Comparison of ENCODE assay signal across 9 mouse cellular contexts in genomic region chr3:87795336-87796277, GRCm38 (mm10). TPM values are rescaled to one million over a fixed set of nuclear protein-coding genes. Genes with fewer than 3 reads are reported as not detected.
DNase-seq lines count a peak whose midpoint lies in the region; ATAC-seq lines count a peak whose summit lies in the region.
"Had no signal": no experiment of that assay in that cellular context is flagged by ENCODE, and none has a peak within 500 bp of the region (broad histone marks: within the 10 kb centered on the region; RNA-seq: fewer than 3 reads in every experiment).

No protein-coding gene starts in this region.

- intact Hi-C loops in left cerebral cortex, postnatal 25 days (cut with DNase I): loop anchor here (1.0 kb wide), 1 partner anchor 21 kb away; no protein-coding TSS in a partner anchor

- H3K4me3 ChIP-seq in hindbrain, embryonic 14.5 days (replicated peaks; ENCODE audit: low read length): peak overlapping the region; percentile 29

- no peaks in the 10 kb centered on the region for H3K36me3 ChIP-seq in hindbrain, embryonic 14.5 days (replicated peaks; ENCODE audit: control insufficient read depth, insufficient read depth)

- peaks cover 25% of the 10 kb centered on the region; the same call in 1 of the 2 replicates for H3K4me1 ChIP-seq in hindbrain, embryonic 14.5 days (replicated peaks; ENCODE audit: control insufficient read depth, insufficient read depth, low read length)

- no peaks in the 10 kb centered on the region for H3K9me3 ChIP-seq in hindbrain, embryonic 14.5 days (ENCODE audit: control insufficient read depth, low read length)

- DNase-seq in layer of hippocampus, adult 11-12 months (ENCODE audit: low spot score): peak; percentile 46
- no peak for DNase-seq in layer of hippocampus, adult 9-10 months (ENCODE audit: low spot score)
- DNase-seq in cerebellum, adult 8-10 months: peak; percentile 37
- DNase-seq in forelimb bud, embryonic 11.5 days (ENCODE audit: low read depth, low spot score): peak; percentile 69
- DNase-seq in hindbrain, embryonic 14.5 days (ENCODE audit: low spot score): peak; percentile 71
- peak; percentile 19 to 38 for DNase-seq in left cerebral cortex, postnatal 25 days (ENCODE audit: low spot score in 2 of 2)
- DNase-seq in skeletal muscle tissue, adult 2 months (ENCODE audit: low read depth, low spot score): peak; percentile 20

- no peak overlapping the region for H3K27ac ChIP-seq in hindbrain, embryonic 14.5 days

- H3K27me3 ChIP-seq in hindbrain, embryonic 14.5 days (ENCODE audit: control insufficient read depth, insufficient read depth, low read length): peaks cover 95% of the 10 kb centered on the region

- 15% methylated on average over 33 of the region's 33 CpGs for WGBS in hindbrain, embryonic 14.5 days

- no peak for ATAC-seq in hindbrain, embryonic 14.5 days (ENCODE audit: low FRiP score)
- peak; percentile 55 for ATAC-seq in megakaryocyte progenitor cell, adult 5-6 weeks (replicated peaks; ENCODE audit: poor library complexity)
- ATAC-seq: Patski had no signal

- peak overlapping the region; percentile 57 for H3K4me2 ChIP-seq in hindbrain, embryonic 14.5 days (replicated peaks)

- peak overlapping the region; percentile 45 for H3K9ac ChIP-seq in hindbrain, embryonic 14.5 days

RNA-seq across cellular contexts. Expression of gene Ntrk1, which starts 0.6 kb away (rescaled TPM):
- 1.7 and 4.3 TPM in 2 replicates for polyA plus RNA-seq in hindbrain, embryonic 14.5 days (2014; fragmentation: Nextera tagmentation; extraction: Ambion mirVana)
- total RNA-seq in left cerebral cortex, postnatal 25 days (2021): 1 to 10 TPM in 1 of 2 experiments, under 1 TPM in 1; 0.21 to 1.7 TPM
- total RNA-seq in megakaryocyte progenitor cell, adult 5-6 weeks (2015): not detected in 2 replicates
- total RNA-seq in megakaryocyte progenitor cell, adult 5-6 weeks (2017): not detected in 2 replicates
- polyA plus RNA-seq: Patski had no signal

RNA-seq across cellular contexts. Expression of gene Insrr, which starts 1.1 kb away (rescaled TPM):
- 0.52 and 1.3 TPM in 2 replicates for polyA plus RNA-seq in hindbrain, embryonic 14.5 days (2014; fragmentation: Nextera tagmentation; extraction: Ambion mirVana)
- total RNA-seq in left cerebral cortex, postnatal 25 days (2021): under 1 TPM; 0.60 to 0.73 TPM
- 0.05 TPM in 1 of 2 replicates, not detected in the other for total RNA-seq in megakaryocyte progenitor cell, adult 5-6 weeks (2015)
- total RNA-seq in megakaryocyte progenitor cell, adult 5-6 weeks (2017): not detected in 2 replicates

RNA-seq across cellular contexts. Expression of gene Pear1, which starts 28.5 kb away (rescaled TPM):
- polyA plus RNA-seq in hindbrain, embryonic 14.5 days (2014; fragmentation: Nextera tagmentation; extraction: Ambion mirVana): 9.9 and 10.2 TPM in 2 replicates
- total RNA-seq in left cerebral cortex, postnatal 25 days (2021): 1 to 10 TPM; 7.4 to 10.0 TPM
- 3.4 and 4.3 TPM in 2 replicates for total RNA-seq in megakaryocyte progenitor cell, adult 5-6 weeks (2015)
- total RNA-seq in megakaryocyte progenitor cell, adult 5-6 weeks (2017): 0.46 and 3.4 TPM in 2 replicates

RNA-seq across cellular contexts. Expression of gene Lrrc71, which starts 47.2 kb away (rescaled TPM):
- polyA plus RNA-seq in hindbrain, embryonic 14.5 days (2014; fragmentation: Nextera tagmentation; extraction: Ambion mirVana): 0.54 and 0.89 TPM in 2 replicates
- total RNA-seq in left cerebral cortex, postnatal 25 days (2021): under 1 TPM; 0.23 to 0.69 TPM
- not detected in 2 replicates for total RNA-seq in megakaryocyte progenitor cell, adult 5-6 weeks (2015)
- total RNA-seq in megakaryocyte progenitor cell, adult 5-6 weeks (2017): 0.03 TPM in 1 of 2 replicates, not detected in the other

RNA-seq across cellular contexts. Expression of gene Sh2d2a, which starts 50.9 kb away (rescaled TPM):
- polyA plus RNA-seq in hindbrain, embryonic 14.5 days (2014; fragmentation: Nextera tagmentation; extraction: Ambion mirVana): not detected in 2 replicates
- not detected for total RNA-seq in left cerebral cortex, postnatal 25 days (2021)
- total RNA-seq in megakaryocyte progenitor cell, adult 5-6 weeks (2015): 0.12 TPM in 1 of 2 replicates, not detected in the other
- total RNA-seq in megakaryocyte progenitor cell, adult 5-6 weeks (2017): not detected in 2 replicates
- polyA plus RNA-seq: Patski had no signal
